Mouse (Mus musculus): ENCODE data around the gene Cyp2f2. TPM values are rescaled to one million over a fixed set of nuclear protein-coding genes. Genes with fewer than 3 reads are reported as not detected.

Cyp2f2 gene
- total RNA-seq, 2 experiments from 2014 or later, result not detected

DNA sequence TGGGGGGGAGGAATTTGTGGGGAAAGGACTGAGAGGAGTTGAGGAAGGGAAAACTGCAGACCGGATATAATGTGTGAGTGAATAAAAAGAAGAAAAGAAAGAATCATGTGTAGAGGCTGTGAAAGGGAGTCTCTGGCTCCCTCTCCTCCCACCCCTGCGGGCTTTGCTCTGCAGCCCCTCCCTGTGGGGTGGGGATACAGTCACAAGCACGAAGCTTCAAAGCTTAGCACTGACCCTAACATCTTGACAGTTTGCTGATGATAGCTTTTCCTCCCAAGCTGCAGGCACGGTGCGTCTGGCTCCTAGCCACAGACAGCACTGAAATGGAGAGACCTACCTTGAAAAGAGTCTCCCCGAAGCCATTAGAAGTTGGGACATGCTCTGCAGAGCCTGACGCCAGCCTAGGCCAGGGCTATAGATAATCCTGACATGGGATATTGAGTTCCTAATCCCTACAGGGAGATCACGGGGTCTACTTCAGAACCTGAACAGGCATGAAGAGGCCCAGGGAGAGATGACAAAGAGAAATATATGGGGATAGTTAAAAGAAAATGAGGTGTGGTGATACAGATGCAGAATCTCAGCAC lies 16.8 kb downstream of the Cyp2f2 start:
- DNase-seq, result no peak
- intact Hi-C loops (cut with DNase I), result no loop called here

GRCm38 (mm10) chr7:27153205-27153764 lies 33.6 kb downstream of the Cyp2f2 start, which contains the start of gene Cyp2t4:
TSS of gene Cyp2t4 (plus strand) at chr7:27153714.
- intact Hi-C loops (cut with DNase I), result no loop called here
- no peak for DNase-seq

- no peak for DNase-seq
- intact Hi-C loops (cut with DNase I), result no loop called here
Observed at GRCm38 (mm10) chr7:27156005-27156404, 36.3 kb downstream of the Cyp2f2 start.

GRCm38 (mm10) chr7:27158171-27158570 lies 38.5 kb downstream of the Cyp2f2 start:
- intact Hi-C loops (cut with DNase I), result no loop called here
- no peak for DNase-seq

DNA sequence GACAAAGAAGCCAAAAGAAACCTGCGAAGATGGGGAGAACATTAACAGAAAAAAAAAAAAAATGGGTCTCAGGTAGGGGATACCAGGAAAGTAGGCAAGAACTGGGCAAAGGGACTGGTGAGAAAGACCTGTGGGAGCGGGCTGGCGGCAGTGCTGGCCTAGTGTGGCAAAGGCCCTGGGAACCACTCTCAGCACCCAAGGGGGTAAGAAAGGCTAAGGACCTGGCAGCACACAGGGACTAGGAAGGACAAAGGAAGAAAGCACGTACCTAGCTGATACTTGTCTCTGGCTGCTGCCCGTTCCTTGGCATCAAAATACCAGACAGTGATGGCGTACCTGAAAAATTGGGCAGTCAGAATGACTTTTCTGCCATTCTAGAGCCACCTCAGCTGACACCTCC lies 39.5 kb downstream of the Cyp2f2 start:
- intact Hi-C loops (cut with DNase I), result no loop called here
- DNase-seq, result no peak

DNA sequence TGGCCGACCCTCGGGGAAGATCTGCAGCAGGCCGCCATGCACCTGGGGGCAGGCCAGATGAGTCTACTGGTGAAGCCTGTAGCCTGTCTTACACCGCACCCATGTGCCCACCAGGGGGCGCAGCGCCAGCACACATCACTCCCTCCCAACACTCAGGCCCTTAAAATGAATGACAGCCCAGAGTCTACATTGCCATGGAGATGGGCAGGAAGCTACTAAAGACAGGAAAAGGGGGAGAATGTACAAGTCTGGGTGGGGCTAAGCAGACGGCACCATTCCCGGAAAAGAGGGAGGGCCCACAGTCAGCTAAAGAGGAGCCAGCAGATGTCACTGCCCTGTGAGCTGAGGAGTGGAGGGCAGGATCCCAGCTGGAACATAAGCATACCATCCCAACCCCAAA lies 40.2 kb downstream of the Cyp2f2 start:
- intact Hi-C loops (cut with DNase I), result no loop called here
- peak; percentile 90 for DNase-seq

- intact Hi-C loops (cut with DNase I), result no loop called here
- DNase-seq, result no peak
Observed at GRCm38 (mm10) chr7:27160921-27161320, 41.2 kb downstream of the Cyp2f2 start.

GRCm38 (mm10) chr7:27161744-27162143 lies 42.0 kb downstream of the Cyp2f2 start:
- intact Hi-C loops (cut with DNase I), result no loop called here
- DNase-seq, result no peak

- intact Hi-C loops (cut with DNase I), result no loop called here
- no peak for DNase-seq
Observed at GRCm38 (mm10) chr7:27162780-27163449, 43.2 kb downstream of the Cyp2f2 start.

DNA sequence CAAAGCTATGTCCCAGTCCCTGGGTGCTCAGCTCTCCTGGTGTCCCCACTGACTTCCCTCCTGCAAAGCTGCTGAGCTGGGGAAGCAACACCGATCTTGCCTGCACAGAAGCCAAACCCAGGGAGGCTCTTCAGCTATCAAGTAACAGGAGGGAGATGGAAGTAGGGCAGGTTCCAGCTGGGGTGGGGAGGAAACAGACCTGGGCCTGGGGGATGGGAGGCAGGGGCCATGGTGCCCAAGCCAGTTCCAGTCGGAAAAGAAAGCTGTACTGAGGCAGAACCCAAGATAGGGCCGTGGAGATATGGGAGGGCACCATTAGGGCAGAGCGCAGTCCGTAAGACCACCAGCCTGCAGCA lies 43.7 kb downstream of the Cyp2f2 start:
- intact Hi-C loops (cut with DNase I), result no loop called here
- no peak for DNase-seq

GRCm38 (mm10) chr7:27164112-27164947 lies 44.6 kb downstream of the Cyp2f2 start:
- intact Hi-C loops (cut with DNase I), result no loop called here
- DNase-seq, result no peak

DNA sequence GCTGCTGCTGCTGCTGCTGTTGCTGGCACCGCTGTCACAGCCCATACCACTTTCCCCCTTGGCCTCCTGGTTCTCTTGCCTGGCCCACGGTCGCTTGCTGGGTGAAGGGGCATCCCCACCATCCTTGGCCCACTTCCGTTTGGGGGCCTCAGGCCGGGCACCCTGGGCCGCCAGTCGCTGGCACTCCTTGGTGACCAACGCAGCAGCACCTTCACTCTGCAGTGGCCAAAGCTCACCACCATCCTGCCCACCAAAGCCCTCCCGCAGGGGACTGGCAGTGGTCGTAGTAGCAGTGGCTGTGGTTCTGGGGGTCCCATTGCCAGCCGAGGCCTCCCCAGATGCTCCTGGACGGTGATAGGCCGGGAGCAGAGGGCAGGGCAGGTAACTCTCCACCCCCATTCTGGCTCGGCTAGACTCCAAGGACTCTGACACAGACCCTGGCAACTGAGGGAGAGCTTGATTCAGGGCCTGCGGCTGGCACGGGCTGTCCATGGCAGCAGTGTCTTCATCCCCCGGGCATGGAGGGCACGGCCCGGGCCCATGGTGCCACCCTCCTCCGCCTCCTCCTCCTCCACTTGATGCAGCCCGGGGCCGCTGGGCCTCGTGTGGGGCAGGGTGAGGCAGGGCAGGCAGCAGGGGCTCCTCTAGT lies 45.4 kb downstream of the Cyp2f2 start:
- peak; percentile 43 for DNase-seq
- intact Hi-C loops (cut with DNase I), result no loop called here

DNA sequence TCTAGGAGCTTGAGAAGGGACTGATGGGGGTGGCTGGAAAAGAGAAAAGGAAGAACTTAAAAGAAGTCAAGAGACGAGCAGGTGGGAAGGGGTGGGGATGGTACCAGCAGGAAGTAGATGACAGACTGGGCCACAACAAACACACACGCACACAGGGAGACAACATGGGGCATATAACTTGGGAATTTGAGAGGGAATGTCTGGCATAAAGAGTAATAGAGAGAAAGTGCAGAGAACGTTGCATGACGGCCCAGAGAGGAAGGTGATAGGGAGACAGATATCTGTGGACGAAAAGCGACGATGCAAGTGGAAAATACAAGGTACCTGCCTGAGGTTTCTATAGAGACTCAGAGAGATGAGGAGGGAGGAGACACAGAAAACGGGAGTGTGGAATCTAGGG lies 46.0 kb downstream of the Cyp2f2 start:
- DNase-seq, result no peak
- intact Hi-C loops (cut with DNase I), result no loop called here

DNA sequence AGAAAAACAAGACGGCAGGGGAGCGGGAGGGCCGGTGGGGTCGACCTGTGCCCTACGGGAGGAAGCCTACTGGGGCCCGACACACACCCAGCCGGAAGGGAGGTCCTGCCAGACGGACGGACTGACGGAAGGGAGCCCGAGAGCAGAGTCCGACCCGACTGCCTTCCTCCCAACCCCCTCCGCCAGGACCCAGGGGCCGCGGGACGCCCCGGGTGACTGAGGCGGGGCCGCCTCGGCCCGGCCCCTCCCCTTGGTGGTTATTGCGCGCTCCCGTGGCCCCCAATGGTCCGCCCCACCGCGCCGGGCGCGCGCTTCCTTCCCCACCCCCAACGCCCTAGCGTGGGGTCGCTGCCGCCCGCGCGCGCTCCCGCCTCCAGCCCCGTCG lies 46.5 kb downstream of the Cyp2f2 start:
- peak; percentile 88 for DNase-seq
- intact Hi-C loops (cut with DNase I), result no loop called here

GRCm38 (mm10) chr7:27166614-27167474 lies 47.1 kb downstream of the Cyp2f2 start, which contains the start of gene Egln2:
TSS of gene Egln2 (minus strand) at chr7:27166802.
- peak; percentile 98 for DNase-seq
- intact Hi-C loops (cut with DNase I), result no loop called here

DNA sequence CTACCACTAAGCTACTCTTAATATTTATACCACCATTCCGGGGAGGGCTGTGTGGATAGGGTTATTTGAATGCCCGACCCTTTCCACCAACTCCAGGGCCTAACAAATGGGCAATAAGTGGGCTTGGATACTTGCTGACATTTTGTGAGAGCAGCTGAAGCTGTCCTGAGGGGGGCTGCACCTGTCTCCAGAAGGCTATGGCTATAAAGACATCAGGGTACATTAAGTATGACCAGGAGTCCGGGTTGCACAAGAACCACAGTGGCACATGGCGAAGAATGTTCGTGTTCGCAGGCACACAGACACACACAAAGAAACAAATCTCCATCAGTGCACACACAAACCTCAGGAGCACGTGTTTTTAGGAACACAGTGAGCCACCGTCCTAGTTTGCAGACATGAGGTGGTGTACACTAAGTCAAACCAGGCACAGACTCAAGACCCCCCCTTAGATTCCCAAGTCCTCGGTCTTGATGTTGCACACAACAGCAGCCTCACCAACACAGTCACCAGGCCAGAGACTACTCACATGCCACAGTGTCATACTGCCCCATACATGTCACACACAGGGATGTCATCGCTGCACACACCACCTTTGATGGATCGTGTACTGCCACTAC lies 47.9 kb downstream of the Cyp2f2 start:
- intact Hi-C loops (cut with DNase I), result no loop called here
- no peak for DNase-seq

GRCm38 (mm10) chr7:27168371-27168770 lies 48.7 kb downstream of the Cyp2f2 start:
- intact Hi-C loops (cut with DNase I), result no loop called here

GRCm38 (mm10) chr7:27170981-27171380 lies 51.3 kb downstream of the Cyp2f2 start:
- intact Hi-C loops (cut with DNase I), result no loop called here
- DNase-seq, result no peak

More at GRCm38 (mm10) chr7:27168371-27168770, 48.7 kb downstream of the Cyp2f2 start:
- DNase-seq, result no peak

DNA sequence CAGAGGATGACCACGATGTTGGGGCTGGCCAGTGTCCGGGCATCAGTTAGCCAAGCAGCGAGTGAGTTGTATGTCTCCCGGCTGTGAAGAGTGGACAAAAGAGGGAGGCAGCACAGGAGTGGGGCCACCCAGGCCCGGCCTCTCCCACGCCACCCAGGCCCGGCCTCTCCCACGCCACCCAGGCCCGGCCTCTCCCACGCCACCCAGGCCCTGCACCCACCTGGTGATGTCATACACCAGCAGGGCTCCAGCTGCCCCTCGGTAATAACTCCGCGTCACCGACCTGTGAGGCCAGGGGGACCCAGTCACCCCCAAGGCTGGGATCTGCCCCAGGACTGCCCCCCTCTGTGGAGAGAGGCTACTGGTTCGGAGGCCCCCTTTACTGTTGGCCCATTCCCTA lies 54.8 kb downstream of the Cyp2f2 start:
- no peak for DNase-seq
- intact Hi-C loops (cut with DNase I), result no loop called here

DNA sequence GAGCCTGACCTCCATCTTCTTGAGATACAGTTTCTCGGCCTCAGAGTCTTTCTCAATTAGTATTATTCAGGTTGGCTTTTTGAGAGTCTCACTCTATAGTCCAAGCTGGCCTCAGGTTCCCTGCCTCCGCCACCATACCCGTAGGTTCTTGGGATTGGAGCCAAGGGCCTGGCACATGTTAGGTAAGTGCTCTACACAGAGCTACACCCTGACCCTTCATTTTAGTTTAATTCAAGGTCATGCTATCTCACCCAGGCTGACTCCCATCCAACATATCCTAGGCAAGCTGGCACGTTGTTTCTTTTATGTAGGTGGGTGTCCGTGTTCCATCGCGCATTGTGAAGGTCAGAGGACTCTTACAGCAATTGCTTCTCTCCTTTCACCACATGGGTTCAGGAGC lies 55.2 kb downstream of the Cyp2f2 start:
- DNase-seq, result no peak
- intact Hi-C loops (cut with DNase I), result no loop called here

All from left cerebral cortex, postnatal 4 days (tissue).